Mouse (Mus musculus) skeletal muscle tissue, adult 2 months (tissue): ENCODE results near the gene Gys1.
"Not testable (repeated sequence)": the region's sequence is repeated elsewhere in the genome, so short reads cannot be mapped to it uniquely, and the experiment has no call there.

ENCODE experiments used
- DNase-seq: peaks from one replicate; pipeline ENCODE4 v3.0.0-alpha.2; 2012; ENCODE audit warnings: low read depth, low spot score

The Gys1 gene

GRCm38 (mm10) chr7:45434203-45435015, at the start of gene Gys1:
Gene Gys1, plus strand, starts transcription at chr7:45434844.
- DNase-seq, result peak; percentile 100

GRCm38 (mm10) chr7:45386077-45386476, 48.6 kb upstream of the Gys1 start:
- DNase-seq, result no peak

DNA sequence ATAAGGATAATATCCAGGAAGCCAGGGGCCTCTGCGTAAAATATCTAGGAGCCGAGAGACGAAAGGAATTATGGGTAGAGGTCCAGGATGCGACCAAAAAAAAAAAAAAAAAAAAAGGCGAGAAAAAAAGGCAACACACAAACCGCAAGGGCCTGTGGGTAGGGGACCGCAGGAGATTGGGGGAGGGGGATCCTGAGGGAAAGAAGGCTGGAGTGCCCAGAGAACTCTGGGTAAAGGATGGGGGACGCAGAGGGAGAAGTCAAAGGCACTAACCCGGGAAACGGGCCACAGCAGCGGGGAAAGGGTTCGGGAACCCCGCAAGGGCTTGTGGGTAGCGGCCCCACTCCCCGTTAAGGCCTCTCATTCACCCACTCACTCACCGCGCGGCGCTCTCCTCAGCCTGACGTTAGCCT, 39.5 kb upstream of the Gys1 start:
- DNase-seq, result no peak

DNA sequence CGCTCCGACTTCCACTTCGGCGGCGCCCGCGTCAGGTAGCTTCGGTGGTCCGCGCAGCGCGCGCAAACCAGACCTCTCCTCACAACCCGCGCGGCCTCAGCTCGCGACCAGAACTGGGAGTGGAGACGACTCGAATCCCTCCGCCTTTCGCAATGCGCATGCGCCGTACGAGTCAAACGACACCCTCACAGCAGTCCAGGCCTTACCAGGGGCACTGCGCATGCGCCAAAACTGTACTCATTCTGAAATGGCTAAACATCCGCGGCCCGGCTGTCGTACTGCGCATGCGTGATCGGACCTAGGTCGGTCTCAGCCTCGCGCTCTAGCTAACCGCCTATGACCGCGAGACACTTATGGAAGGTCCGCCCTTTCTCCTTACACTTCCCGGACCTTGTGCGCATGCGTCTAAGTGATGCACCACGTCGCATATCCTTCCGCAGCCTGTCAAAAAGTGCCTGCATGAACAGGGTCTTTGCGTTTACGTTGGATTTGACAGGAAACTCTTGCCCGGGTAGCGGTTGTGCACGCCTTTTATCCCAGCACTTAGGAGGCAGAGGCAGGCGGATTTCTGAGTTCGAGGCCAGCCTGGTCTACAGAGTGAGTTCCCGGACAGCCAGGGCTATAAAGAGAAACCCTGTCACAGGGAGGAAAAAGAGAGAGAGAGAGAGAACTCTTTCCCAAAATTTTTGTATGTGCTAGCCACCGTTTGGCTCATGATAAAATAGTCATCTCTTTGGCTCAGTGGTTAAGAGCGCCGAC, 38.9 kb upstream of the Gys1 start, which contains the start of gene Snrnp70:
Gene Snrnp70 (minus strand): TSS at position 165 of the 759 bp plus-strand sequence.
- peak; percentile 100 for DNase-seq

- not testable (repeated sequence) for DNase-seq
Measured at GRCm38 (mm10) chr7:45396337-45396775, 38.3 kb upstream of the Gys1 start.

DNA sequence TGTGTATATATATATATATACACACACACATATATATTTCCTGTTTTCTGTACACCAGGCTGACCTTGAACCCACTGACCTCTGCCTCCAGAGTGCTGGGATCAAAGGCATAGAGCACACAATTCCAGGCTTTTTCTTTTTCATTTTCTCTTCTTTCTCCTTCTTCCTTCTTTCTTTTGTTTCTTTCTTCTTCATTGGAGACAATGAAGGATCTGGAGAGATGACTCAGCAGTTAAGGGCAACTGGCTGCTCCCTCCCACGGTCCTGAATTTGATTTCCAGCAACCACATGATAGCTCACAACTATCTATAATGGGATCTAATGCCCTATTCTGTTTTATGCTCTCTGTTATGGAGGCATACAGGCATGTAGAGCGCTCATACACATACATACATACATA, 37.9 kb upstream of the Gys1 start:
- DNase-seq, result no peak

GRCm38 (mm10) chr7:45401521-45402085, 33.0 kb upstream of the Gys1 start:
- DNase-seq, result no peak

DNA sequence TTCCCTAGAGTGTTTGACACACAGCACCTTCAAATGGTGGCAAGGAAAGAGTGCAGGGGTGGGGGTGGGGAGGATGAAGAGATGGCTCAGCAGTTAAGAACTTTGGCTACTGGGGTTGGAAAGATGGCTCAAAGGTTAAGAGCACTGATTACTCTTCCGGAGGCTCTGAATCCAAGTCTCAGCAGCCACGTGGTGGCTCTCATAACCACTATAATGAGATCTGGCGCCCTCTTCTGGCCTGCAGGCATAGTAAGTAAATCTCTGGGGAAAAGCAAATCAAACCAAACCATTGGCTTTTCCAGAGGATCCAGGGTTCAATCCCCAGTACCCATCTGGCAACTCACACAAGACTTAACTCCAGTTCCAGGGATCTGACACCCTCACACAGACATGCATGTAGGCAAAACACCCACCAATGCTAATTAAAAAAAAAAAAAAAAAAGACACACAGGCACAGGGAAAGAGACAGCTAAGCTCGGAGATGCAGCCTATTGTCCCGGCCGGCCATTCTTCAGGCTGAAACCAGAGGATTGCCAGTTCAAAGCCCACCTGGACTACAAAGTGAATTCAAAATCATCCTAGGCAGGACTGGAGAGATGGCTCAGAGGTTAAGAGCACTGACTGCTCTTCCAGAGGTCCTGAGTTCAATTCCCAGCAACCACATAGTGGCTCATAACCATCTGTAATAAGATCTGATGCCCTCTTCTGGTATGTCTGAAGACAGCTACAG, 30.9 kb upstream of the Gys1 start:
- DNase-seq, result peak; percentile 65

DNA sequence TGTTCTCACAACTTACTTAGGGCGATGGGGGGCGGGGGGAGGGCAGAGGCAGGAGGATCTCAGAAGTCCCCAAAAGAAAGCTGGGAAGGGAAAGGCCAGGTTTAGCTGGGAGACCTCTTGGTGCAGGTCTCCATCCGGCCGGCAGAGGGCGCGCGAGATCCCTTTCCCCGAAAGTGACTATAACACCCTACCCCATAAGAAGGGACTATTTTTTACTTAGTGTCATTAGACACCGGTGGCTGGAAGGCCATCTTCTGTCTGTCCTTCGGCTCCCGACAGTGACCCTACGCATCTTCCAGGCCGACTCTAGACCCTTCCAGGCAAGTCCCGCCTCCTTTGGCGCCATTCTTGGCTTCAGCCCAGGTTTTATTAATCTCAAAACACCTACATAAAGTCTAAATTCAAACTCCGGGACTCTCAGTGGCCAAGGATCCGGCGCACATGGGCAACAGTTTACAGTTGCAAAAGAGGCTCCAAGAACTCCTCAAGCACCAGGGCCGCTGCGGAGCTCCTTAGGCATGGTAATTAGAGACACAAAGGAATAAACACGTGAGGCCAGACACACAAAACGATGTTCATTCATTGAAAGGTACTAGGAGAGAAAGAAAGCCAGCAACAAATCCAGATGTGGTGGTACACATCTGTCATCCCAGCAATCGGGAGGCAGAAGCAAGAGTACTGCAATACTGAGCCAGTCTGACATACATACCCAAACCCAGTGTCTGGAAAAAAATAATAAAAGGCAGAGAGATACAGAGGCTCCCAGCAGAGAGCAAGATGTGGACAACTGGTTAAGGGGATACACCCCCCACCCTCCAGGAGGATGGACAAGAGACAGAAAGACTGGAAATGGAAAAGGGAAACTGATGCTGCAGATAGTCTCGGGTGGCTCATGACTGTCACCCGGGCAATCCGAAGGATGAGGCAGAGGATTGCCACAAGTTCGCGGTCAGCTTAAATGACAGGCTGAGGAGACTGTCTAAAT, 29.3 kb upstream of the Gys1 start, which contains the start of gene Kcna7:
Gene Kcna7 (plus strand): TSS at position 563 of the 985 bp plus-strand sequence.
- DNase-seq, result peak; percentile 95

GRCm38 (mm10) chr7:45406157-45407156, 28.2 kb upstream of the Gys1 start:
- peak; percentile 82 for DNase-seq

GRCm38 (mm10) chr7:45407836-45408235, 26.8 kb upstream of the Gys1 start:
- no peak for DNase-seq

DNA sequence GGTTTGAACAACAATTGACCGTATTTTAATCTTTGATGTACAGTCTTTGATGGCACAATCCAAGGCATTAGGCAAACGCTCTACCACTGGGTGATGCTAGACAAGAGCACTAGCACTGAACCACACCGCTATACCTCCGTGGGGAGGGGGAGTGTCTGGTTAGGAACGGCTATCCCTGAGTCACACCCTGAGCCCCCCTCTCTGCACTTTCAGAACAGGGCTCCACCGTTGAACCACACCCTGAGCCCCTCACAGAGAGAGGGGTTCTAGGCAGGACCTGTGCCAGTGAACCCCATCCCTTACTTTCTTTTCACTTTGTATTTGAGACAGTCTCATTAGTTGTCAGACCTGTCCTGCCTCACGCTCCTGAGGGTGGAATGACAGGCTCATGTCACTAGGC, 26.3 kb upstream of the Gys1 start:
- no peak for DNase-seq

- DNase-seq, result no peak
Measured at GRCm38 (mm10) chr7:45408949-45409348, 25.7 kb upstream of the Gys1 start.

DNA sequence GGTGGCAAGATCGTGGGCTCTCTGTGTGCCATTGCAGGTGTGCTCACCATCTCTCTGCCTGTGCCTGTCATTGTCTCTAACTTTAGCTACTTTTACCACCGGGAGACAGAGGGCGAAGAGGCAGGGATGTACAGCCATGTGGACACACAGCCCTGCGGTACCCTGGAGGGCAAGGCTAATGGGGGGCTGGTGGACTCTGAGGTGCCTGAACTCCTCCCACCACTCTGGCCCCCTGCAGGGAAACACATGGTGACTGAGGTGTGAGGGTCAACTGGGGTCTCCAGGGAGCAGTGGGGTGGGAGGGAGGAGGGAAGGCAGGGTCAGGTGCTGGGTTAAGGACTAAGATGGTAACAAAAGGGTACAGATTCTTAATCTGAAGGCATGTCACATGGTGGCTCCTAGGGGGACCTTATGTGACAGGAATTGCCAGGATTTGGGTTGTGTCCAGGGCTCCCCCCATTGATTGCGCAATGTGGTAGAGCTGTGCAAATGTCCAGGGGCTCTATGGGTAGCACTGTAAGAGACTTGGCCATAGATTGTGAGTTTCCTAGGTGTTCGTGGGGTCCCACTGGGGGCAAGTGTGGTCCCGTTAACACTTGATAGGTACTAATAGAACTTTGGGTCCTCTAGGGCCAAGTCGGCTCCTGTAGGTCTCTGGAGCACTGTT, 25.0 kb upstream of the Gys1 start:
- no peak for DNase-seq

- DNase-seq, result peak; percentile 84
Measured at GRCm38 (mm10) chr7:45412421-45412820, 22.2 kb upstream of the Gys1 start.

DNA sequence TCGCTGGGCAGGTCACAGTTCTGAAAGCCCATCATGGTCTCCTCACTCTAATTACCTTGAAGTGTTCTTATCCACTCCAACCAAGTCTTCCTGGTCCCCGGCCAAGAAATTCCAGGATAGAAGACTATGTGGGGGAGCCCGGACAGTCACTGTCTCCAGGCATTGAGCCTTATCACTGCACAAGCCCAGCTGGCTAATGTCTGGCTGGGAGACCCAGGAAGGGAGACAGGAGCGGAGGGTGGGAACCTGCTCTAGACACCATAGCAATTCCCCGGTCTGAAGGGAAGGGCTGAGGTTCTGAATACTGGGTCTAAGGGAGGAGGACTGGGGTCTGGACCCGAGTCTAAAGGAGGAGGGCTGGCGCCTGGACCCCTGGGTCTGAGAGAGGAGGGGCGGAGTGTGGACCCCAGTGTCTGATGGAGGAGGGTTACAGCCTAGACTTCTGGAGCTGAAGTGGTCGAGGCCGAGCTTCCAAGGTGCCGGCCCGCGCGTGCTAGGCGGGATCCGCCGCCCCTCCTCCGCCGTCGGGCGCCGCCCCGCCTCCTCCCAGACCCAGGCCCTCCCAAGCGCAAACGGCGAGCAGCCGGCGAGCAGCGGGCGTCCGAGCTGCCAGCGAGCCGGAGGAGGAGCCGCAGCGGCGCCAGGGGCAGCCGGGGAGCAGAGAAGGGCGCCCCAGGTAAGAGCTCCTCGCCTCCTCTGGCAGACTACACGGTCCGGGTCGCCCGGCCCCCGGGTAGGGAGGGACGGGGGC, 21.4 kb upstream of the Gys1 start, which contains the start of gene Ntf5:
Gene Ntf5 (plus strand): TSS at position 583 of the 751 bp plus-strand sequence.
- DNase-seq, result no peak

DNA sequence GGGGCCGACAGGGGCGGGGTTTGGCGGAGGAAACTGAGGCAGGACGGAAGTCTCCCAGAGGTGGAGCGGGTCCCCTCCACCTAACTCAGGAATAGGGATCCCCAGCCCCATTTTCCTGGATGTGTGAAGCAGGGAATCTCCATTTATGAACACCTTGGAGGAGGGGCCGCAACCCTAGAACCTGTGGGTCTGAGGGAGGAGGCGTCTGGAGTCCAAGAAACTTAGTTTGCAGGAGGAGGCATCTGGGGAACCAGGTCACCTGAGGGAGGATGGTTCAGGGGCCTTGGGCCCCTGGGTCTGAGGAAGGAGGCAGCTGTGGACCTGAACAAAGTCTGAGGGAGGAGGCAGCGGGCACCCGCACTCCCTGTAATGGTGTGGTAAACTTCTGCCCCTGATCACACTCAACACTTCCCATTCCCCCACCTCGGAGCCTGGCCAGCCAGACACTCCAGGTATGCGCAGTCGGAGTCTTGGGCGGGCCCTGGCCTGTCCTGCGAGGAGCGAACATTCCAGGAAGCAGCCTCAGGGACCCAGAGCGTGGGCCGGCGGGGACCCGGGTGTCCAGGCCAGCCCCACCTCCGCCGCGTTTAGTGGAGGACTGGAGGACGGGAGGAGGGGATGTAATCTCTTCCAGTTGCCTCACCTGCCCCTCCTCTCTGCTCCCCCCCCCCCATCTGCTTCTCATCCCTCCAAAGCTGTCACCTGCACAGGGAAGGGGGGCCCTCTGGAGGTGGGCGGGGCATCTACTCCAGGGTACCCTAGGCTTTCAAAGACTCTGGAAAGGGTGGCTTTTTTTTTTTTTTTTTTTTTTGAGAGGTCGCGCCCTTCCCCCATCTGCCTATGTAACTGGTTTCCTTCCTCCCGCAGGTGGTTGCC, 20.5 kb upstream of the Gys1 start:
- DNase-seq, result no peak
